Mouse (Mus musculus) embryonic facial prominence, embryonic 11.5 days (tissue): ENCODE measurements around the gene Tssk1. TPM values are rescaled to one million over a fixed set of nuclear protein-coding genes. Genes with fewer than 3 reads are reported as not detected.
A peak's percentile ranks its signal among the peaks of the same experiment; 100 is the strongest.

Source experiments
- ATAC-seq: fragments of 200-750 bp; cut with Nextera tagmentation; replicated peaks from 2 replicates; pipeline ENCODE4 v1.8.0; 2017; ENCODE audit warnings: low read depth; ENCODE audit not compliant: insufficient number of reproducible peaks, low FRiP score, low TSS enrichment
- DNase-seq: peaks from one replicate; pipeline ENCODE4 v3.0.0-alpha.2; 2015; ENCODE audit warnings: low spot score
- H3K27ac ChIP-seq: fragments of 300-500 bp; sonication (generic); replicated peaks from 2 replicates; pipeline ENCODE4 v1.5.1; 2014; ENCODE audit warnings: mild to moderate bottlenecking, low read depth, low read length, control low read depth
- H3K27me3 ChIP-seq: fragments of 300-500 bp; sonication (generic); 2 replicates; pipeline ENCODE4 v1.6.1; 2014; ENCODE audit warnings: mild to moderate bottlenecking, low read length, moderate library complexity, mixed read lengths; ENCODE audit not compliant: control insufficient read depth, insufficient read depth
- H3K36me3 ChIP-seq: fragments of 300-500 bp; sonication (generic); replicated peaks from 2 replicates; pipeline ENCODE4 v1.6.1; 2014; ENCODE audit warnings: low read depth, mild to moderate bottlenecking, low read length, moderate library complexity, mixed read lengths; ENCODE audit not compliant: control insufficient read depth, insufficient read depth
- H3K4me1 ChIP-seq: fragments of 300-500 bp; sonication (generic); 2 replicates; pipeline ENCODE4 v1.6.1; 2014; ENCODE audit warnings: low read length, mixed read lengths; ENCODE audit not compliant: control insufficient read depth, insufficient read depth
- H3K4me2 ChIP-seq: fragments of 300-500 bp; sonication (generic); 2 replicates; pipeline ENCODE4 v1.6.1; 2014; ENCODE audit warnings: low read depth, mild to moderate bottlenecking, control low read depth, low read length, moderate library complexity
- H3K4me3 ChIP-seq: fragments of 300-500 bp; sonication (generic); 2 replicates; pipeline ENCODE4 v1.5.1; 2014; ENCODE audit warnings: low read depth, low read length, control low read depth
- H3K9ac ChIP-seq: fragments of 300-500 bp; sonication (generic); replicated peaks from 2 replicates; pipeline ENCODE4 v1.6.1; 2014; ENCODE audit warnings: mild to moderate bottlenecking, control low read depth, low read length
- H3K9me3 ChIP-seq: fragments of 300-500 bp; sonication (generic); replicated peaks from 2 replicates; pipeline ENCODE4 v1.6.1; 2016; ENCODE audit warnings: mild to moderate bottlenecking, low read length, inconsistent platforms, mixed read lengths; ENCODE audit not compliant: control insufficient read depth
- WGBS: fragments of 180-500 bp; shearing (Covaris S2); extraction: QIAGEN DNeasy Blood & Tissue Kit; methylation state at CpG from one replicate; pipeline ENCODE4 v1.1.7; 2014; 5-methylcytosine and 5-hydroxymethylcytosine counted together
- polyA plus RNA-seq: library from polyadenylated mRNA; unstranded; fragments of >200 nt; fragmentation: Nextera tagmentation; extraction: Ambion mirVana; gene quantifications from 2 replicates; pipeline ENCODE4 v1.2.1, GENCODE M21; 2014

The Tssk1 gene
- polyA plus RNA-seq, 1 experiment from 2014 or later, result not detected

- Histone ChIP-seq H3K9me3 (no peaks in the 10 kb centered on the region), H3K27me3 (no peaks in the 10 kb centered on the region), H3K4me2 (peak overlapping the region; percentile 71), H3K9ac (peak overlapping the region; percentile 62), H3K4me3 (peak overlapping the region; percentile 72), H3K27ac (peak overlapping the region; percentile 59; the same call in 1 of the 2 replicates), H3K4me1 (no peaks in the 10 kb centered on the region; the same call in 1 of the 2 replicates), H3K36me3 (peaks cover 3% of the 10 kb centered on the region; the same call in 1 of the 2 replicates)
- peak; percentile 15 for ATAC-seq
- WGBS, result under 1% methylated on average over 69 of the region's 72 CpGs
- DNase-seq, result peak; percentile 65
These were observed 33.5 kb downstream of the Tssk1 start for GRCm38 (mm10) chr16:17927351-17928082.

DNA sequence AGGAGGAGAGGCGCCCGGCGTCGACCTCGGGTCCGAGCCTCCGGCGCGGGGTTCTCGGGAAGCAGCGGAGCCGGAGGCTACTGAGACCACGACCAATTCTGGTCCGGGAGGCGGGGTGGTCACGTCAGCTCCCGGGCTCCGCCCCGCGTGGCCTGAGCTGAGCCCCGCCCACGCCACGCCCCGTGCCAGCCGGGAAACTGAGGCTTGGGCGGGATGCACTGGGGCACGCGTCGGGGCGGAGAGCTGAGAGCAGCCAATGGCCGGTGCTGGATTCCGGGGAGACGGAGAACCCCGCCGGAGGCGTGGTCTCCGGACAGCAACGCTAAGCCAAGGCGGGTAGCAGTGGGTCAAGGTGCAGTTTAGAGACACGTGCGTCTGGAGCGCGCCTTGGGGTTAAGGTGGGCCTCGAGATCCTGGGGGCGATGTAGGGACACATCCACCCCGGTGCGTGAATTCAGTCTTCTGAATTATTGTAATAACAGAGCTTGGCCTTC, 34.1 kb downstream of the Tssk1 start, which contains the start of gene Slc25a1:
Slc25a1 (minus strand) TSS at position 133 of the 494 bp plus-strand sequence.
- Histone ChIP-seq H3K4me3 (peak within 1 kb of the TSS; percentile 72), H3K27me3 (no peaks in the 10 kb centered on the region), H3K4me2 (peak within 1 kb of the TSS; percentile 71), H3K9ac (peak within 1 kb of the TSS; percentile 62), H3K27ac (peak within 1 kb of the TSS; percentile 59), H3K4me1 (no peaks in the 10 kb centered on the region), H3K36me3 (peaks cover 3% of the 10 kb centered on the region; the same call in 1 of the 2 replicates), H3K9me3 (no peaks in the 10 kb centered on the region)
- under 1% methylated on average over 44 of the region's 47 CpGs for WGBS
- DNase-seq (peak; percentile 84), ATAC-seq (peak; percentile 63)

GRCm38 (mm10) chr16:17928627-17929104, 34.6 kb downstream of the Tssk1 start:
- Histone ChIP-seq H3K9me3 (no peaks in the 10 kb centered on the region), H3K4me2 (peak overlapping the region; percentile 71), H3K27me3 (no peaks in the 10 kb centered on the region), H3K4me3 (peak overlapping the region; percentile 72), H3K27ac (peak overlapping the region; percentile 47), H3K9ac (peak overlapping the region; percentile 62), H3K36me3 (peaks cover 3% of the 10 kb centered on the region; the same call in 1 of the 2 replicates), H3K4me1 (no peaks in the 10 kb centered on the region)
- WGBS, result under 1% methylated on average over 9 of the region's 9 CpGs
- DNase-seq (peak; percentile 84), ATAC-seq (peak; percentile 50)

DNA sequence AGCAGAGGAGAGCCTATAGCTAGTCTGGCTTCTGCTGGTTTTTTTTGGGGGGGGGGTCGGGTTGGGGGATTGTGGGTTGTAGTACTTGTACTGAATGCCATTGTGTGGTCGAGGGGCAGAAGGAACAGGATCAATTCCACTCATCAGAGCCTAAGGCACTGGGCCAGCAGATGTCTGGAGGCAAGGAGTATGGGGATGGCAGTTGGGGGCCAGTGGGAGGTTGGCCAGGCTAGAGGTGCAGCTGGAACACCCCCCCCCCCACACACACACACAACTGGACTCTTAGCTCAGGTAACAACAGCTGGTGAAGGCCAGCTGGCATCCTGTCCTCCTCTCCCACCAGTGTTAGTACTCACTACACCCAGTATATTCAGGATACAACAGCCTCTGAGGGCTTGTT, 35.2 kb downstream of the Tssk1 start:
- Histone ChIP-seq H3K4me2 (no peak overlapping the region), H3K27ac (no peak overlapping the region), H3K9ac (0 out of 2 replicates have a peak overlapping the region, but pooled peaks have one; percentile 62), H3K9me3 (no peaks in the 10 kb centered on the region), H3K27me3 (no peaks in the 10 kb centered on the region), H3K4me3 (no peak overlapping the region), H3K36me3 (peaks cover 3% of the 10 kb centered on the region; the same call in 1 of the 2 replicates), H3K4me1 (no peaks in the 10 kb centered on the region)
- 22% methylated on average over 2 of the region's 2 CpGs for WGBS
- ATAC-seq (0 out of 2 replicates have a peak, but pooled peaks have one; percentile 1), DNase-seq (no peak)

DNA sequence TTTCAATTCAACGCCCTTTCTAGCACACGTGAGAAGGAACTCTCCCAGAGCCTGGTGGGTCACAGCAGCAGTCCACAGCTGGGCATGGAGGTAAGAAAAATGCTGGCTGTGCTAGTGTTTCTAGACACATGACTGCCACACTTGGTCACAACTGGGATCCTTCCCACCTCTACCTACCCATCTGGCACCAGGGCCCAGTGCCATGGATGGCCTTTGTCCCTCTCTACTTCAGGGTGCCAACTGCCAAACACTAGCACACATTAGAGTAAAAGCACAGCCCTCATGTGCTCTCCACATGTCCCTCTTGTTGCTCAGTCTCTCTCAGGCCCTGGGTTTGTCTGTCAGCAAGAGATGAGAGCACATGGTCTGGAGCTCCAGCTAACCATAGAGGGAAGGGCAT, 35.6 kb downstream of the Tssk1 start:
- 82% methylated on average over 2 of the region's 2 CpGs for WGBS
- no peak overlapping the region for H3K9ac ChIP-seq
- no peaks in the 10 kb centered on the region for H3K4me1 ChIP-seq
- no peak for ATAC-seq
- H3K4me3 ChIP-seq, result no peak overlapping the region
- no peak overlapping the region for H3K4me2 ChIP-seq
- no peak for DNase-seq
- no peaks in the 10 kb centered on the region for H3K9me3 ChIP-seq
- H3K36me3 ChIP-seq, result peaks cover 3% of the 10 kb centered on the region; the same call in 1 of the 2 replicates
- H3K27ac ChIP-seq, result no peak overlapping the region
- H3K27me3 ChIP-seq, result no peaks in the 10 kb centered on the region

GRCm38 (mm10) chr16:17931906-17932460, 38.0 kb downstream of the Tssk1 start:
- Histone ChIP-seq H3K9ac (no peak overlapping the region), H3K4me2 (no peak overlapping the region), H3K4me1 (no peaks in the 10 kb centered on the region), H3K4me3 (no peak overlapping the region), H3K36me3 (no peaks in the 10 kb centered on the region), H3K27ac (no peak overlapping the region), H3K9me3 (no peaks in the 10 kb centered on the region), H3K27me3 (no peaks in the 10 kb centered on the region)
- ATAC-seq, result no peak
- DNase-seq, result no peak
- 81% methylated on average over 5 of the region's 5 CpGs for WGBS

- H3K36me3 ChIP-seq, result no peaks in the 10 kb centered on the region
- ATAC-seq (no peak), DNase-seq (no peak)
- WGBS, result 70% methylated on average over 9 of the region's 9 CpGs
- no peak overlapping the region for H3K4me3 ChIP-seq
- H3K9ac ChIP-seq, result no peak overlapping the region
- H3K9me3 ChIP-seq, result no peaks in the 10 kb centered on the region
- no peak overlapping the region for H3K4me2 ChIP-seq
- H3K27me3 ChIP-seq, result no peaks in the 10 kb centered on the region
- no peak overlapping the region for H3K27ac ChIP-seq
- no peaks in the 10 kb centered on the region for H3K4me1 ChIP-seq
These were observed 39.8 kb downstream of the Tssk1 start for GRCm38 (mm10) chr16:17933594-17934444.
